Mouse (Mus musculus) brain, embryonic 14.5 days (tissue): ENCODE measurements around the gene Sorcs2.

ENCODE experiments used
- CTCF ChIP-seq: fragments of 200-500 bp; IDR thresholded peaks from 2 replicates; pipeline ENCODE4 v1.5.1; 2012; ENCODE audit warnings: inconsistent platforms, mild to moderate bottlenecking, moderate library complexity, borderline replicate concordance; ENCODE audit not compliant: insufficient read depth, insufficient read length; ENCODE audit errors: extremely low read depth
- POLR2A ChIP-seq: fragments of 200-500 bp; IDR thresholded peaks from 2 replicates; pipeline ENCODE4 v1.6.1; 2012; ENCODE audit warnings: mild to moderate bottlenecking, inconsistent platforms, borderline replicate concordance; ENCODE audit not compliant: poor library complexity, insufficient read depth, insufficient read length, severe bottlenecking; ENCODE audit errors: extremely low read depth

- TF ChIP-seq CTCF = no peak
- TF ChIP-seq POLR2A = no peak
Measured at GRCm38 (mm10) chr5:36021091-36021490, 376.8 kb downstream of the Sorcs2 start.
